Mouse (Mus musculus): ENCODE results near the gene Nkapl.

The Nkapl gene

DNA sequence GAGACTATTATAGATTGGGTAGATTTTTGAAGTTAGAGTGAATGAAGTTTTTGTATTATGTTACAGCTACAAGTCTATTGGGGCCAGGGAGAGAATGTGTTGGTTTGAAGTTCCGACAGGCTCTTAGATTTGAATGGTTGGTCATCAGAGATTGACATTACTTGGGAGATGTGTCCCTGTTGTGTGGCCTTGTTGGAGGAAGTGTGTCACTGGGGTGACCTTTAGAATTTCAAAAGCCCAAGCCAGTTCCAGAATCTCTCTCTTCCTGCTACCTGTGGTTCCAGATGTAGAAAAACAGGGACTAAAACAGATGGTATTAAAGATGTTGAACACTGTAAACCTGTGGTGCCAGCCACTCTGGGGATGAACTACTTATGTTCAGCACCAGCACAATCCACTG is 40.7 kb downstream of the Nkapl start:
- no peak for DNase-seq (ENCODE audit: low spot score)

DNA sequence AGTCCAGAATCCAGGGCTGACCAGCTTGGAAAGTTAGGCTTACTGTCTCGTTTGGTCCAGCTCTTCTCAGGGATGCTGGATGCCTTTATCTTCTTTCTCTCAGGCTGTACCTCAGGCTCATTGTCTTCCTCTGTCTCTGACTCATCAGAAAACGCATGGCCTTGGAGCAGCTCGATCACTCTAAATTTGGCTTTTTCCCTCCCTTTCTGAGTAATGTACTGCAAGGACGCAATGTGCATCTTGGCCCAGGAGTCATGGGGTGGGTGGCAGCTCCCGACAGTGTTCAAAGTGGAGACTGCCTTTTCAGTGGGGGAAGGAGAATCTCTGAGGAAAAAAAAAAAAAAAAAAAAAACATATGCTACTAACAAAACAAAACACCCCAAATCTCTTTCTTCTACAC is 45.0 kb downstream of the Nkapl start:
- no peak for DNase-seq (ENCODE audit: low spot score)

DNA sequence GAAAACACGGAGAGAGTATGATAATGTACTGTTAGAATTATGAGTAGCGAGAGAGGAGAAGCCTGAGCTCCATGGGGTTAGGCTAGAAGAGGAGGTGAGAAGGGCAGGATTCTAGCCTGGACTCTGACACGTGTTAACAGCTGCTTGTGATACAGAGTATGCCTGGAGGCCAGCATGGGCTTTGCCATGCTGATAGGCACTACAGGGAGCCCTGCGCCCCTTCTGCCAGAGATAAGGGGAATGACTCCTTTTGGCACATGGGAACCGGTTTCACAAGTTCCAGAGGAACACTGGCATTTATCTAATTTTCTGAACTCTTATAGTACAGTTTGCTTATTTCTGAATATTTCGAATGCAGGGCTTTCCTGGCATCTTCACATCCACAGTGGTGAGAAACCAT is 49.4 kb downstream of the Nkapl start:
- no peak for DNase-seq (ENCODE audit: low spot score)

DNA sequence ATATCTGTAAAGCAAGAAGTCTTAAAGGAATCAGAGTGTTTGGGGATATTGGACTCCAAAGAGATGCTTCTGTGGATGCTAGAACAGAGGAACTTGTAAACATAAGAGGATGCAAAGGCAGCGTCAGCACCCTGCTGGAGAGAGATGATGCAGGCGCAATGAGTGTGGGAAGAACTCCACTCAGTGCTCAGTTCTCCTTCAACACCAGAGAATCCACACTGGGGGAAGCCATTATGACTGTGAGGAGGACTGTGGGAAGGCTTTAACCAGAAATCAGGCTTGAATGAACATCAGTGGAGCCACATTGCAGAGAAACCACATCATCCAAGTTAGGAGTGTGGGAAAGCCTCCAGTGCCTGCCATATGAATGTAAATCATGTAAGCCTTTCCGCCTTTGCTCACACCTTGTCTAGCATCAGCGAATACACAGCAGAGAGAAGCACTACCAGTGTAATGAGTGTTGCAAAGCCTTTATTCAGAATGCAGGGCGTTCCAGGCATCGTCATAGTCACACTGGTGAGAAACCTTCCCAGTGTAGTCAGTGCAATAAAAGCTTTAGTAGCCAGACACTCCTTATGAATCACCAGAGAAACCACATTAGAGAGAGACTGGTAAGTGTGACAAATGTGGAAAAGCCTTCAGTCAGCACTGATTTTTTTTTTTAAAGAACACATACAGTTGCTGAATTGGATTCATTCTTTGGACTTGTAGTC is 50.9 kb downstream of the Nkapl start:
- DNase-seq (ENCODE audit: low spot score) = no peak
